Mouse (Mus musculus): Measurements from ENCODE around the gene Rgl2. TPM values are rescaled to one million over a fixed set of nuclear protein-coding genes. Genes with fewer than 3 reads are reported as not detected.
"Not testable (repeated sequence)": the region's sequence is repeated elsewhere in the genome, so short reads cannot be mapped to it uniquely, and the experiment has no call there.

The Rgl2 gene
- total RNA-seq, 2 experiments from 2014 or later: 38.2 to 44.6 TPM

DNA sequence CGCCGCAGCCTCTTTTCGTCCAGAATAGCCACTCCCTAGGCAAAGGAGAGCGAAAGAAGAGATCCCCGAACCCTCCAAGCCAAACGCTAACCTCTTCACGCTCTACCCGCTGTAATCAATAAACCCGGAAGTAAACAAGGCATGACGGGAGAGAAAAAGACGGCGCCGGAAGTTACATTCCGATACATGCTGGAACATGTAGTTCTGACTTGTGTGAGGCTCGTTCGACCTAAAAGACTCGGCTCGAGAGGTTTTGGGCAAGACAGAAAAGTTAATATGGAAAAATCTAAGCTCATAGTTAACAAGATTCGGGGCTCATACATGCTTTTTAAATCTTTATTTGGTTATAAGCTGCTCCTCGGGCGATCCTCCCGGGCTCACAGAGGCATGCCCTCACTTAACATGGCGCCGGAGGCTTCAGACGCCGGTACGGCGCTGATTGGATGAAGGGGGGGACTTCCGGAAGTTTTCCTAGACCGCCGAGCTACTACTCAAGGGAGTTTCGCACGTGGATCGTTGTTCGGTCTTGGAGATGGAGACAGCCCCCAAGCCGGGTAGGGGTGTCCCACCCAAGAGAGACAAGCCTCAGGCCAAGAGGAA is 11.0 kb downstream of the Rgl2 start, which contains the start of the genes Pfdn6 and Wdr46:
Gene Pfdn6, minus strand, starts transcription at position 138 of the 600 bp plus-strand sequence.
Gene Wdr46, plus strand, starts transcription at position 455 of the 600 bp plus-strand sequence.
- peak; percentile 71 for DNase-seq (ENCODE audit: low spot score)
- intact Hi-C loops (cut with DNase I): loop anchor here (1.0 kb wide), 1 partner anchor 15 kb away; the partner anchor contains the start of gene Vps52

DNA sequence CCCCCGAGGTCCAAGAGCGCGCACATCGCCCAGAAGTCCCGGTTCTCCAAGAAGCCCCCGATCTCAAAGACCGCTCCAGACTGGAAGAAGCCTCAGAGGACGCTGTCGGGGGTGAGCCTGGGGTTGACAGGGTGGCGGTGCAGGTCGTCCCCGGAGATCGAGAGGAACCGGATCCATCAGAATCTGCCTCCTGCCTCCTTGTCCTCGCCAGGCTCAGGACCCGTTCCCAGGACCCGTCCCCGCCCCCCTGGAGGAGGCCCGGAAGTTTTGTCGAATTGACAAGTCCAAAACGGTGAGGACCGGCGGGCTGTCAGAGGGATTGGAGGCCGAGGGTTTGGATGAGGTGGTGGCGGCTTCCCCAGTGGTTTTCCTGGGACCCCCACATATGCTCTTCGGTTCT is 11.6 kb downstream of the Rgl2 start:
- DNase-seq (ENCODE audit: low spot score): no peak
- intact Hi-C loops (cut with DNase I): loop anchor here (1.0 kb wide), 1 partner anchor 14 kb away; the partner anchor contains the start of gene Vps52

DNA sequence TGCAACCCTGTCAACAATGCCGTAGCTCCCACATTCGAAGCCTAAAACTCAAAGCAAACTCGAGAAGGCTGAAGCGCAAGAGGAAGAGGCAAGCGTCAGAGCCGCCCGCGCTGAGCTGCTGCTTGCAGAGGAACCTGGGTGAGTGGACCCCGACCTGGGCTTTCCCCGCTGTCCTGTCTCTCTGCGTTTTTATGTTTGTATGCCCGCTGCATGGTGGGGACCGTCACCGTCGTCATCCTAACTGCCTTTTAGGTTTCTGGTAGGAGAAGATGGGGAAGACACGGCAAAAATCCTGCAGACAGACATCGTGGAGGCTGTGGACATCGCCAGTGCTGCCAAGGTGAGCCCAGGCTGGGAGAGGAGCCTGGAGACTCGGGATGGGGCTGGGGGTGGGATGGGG is 12.0 kb downstream of the Rgl2 start:
- DNase-seq (ENCODE audit: low spot score): no peak
- intact Hi-C loops (cut with DNase I): no loop called here

DNA sequence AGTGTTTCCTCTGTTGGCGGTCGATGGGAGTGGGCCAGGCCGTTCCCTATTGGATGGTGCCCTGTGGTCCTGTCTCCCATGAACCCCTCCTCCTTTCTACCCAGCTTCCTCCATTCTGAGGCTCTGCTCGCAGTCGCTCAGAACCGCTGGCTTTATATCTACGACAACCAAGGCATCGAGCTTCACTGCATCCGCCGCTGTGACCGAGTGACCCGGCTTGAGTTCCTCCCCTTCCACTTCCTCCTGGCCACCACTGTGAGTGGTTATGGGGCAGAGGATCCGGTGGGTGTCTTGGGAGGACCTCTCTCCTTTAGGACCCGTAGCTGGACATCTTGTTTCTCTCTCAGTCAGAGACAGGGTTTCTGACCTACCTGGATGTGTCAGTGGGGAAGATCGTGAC is 14.1 kb downstream of the Rgl2 start:
- intact Hi-C loops (cut with DNase I): no loop called here
- no peak for DNase-seq (ENCODE audit: low spot score)

DNA sequence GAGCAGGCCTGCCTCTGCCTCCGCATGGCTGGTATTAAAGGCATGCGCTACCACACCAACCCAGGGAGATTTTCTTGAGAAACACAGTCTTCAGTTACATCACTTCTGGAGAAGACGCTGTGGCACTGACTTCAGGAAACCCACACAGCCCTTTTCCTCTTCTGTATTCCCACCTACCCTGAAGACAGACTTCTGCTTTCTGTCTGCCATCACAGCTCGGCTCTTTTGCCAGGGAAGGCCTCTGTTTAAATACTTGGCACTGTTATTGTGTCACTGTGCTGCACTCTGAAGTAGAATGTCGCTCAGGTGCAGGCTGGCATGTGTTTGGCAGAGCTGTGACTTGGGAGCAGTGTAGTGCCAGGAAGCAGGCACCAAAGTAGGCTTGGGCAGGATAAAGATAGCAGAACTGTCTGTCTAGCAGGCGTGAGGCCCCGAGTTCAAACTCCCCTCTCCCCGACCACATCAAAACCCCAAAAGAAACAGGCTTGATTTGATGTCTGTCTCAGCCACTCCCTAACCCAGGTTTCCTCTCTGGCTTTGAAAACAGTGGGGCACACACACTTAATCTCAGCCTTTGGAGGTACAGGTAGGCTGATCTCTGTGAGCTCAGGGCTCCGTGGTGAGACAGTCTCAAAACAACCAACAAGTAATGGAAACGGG is 18.2 kb downstream of the Rgl2 start:
- intact Hi-C loops (cut with DNase I): no loop called here
- no peak for DNase-seq (ENCODE audit: low spot score)

DNA sequence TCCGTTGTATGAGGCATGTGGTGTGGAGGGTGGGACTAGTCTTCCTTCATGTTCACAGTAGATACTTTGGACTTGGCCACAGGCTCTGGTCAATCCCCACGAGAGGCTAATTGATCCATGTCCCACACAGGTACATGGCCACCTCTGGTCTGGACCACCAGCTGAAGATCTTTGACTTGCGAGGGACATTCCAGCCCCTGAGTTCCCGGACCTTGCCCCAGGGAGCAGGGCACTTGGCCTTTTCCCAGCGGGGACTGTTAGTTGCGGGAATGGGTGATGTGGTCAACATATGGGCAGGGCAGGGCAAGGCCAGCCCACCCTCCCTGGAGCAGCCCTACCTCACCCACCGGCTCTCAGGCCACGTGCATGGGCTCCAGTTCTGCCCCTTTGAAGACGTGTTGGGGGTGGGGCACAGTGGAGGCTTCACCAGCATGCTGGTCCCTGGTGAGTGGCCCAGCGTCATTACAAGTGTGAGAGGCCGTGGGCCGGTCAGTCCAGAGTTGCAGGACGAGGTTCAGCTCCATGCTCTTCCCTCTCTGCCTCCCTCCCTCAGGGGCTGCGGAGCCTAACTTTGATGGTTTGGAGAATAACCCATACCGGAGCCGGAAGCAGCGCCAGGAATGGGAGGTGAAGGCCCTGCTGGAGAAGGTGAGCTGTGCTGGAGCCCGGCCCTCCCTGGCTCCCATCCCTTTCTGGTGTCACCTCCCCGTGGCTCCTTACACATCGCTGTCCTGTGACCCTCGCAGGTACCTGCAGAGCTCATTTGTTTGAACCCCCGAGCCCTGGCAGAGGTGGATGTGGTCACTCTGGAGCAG is 19.0 kb downstream of the Rgl2 start:
- DNase-seq (ENCODE audit: low spot score): no peak
- intact Hi-C loops (cut with DNase I): no loop called here

DNA sequence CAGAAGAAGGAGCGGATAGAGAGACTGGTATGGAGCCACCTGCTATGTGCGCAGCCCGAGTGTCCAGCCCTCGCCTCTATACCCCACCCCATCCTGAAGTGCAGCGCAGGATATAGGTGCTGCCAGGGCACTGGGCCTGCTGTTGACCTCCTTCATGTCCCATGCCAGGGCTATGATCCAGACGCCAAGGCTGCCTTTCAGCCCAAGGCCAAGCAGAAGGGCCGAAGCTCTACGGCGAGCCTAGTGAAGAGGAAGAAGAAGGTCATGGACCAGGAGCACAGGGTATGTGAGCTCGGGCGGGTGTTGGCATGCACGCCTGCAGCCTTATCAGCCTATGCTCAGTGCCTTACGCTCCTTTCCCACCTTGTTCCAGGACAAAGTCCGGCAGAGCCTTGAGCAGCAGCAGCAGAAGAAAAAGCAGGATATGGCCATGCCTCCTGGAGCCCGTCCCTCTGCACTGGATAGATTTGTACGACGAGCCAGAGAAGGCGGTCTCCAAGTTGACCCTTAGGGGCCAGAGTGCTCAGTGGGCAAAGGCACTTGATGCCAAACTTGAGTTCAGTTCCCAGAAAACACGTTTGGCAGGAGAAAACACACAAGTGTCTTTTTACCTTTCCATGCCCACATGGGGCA is 19.7 kb downstream of the Rgl2 start:
- DNase-seq (ENCODE audit: low spot score): no peak
- intact Hi-C loops (cut with DNase I): no loop called here

DNA sequence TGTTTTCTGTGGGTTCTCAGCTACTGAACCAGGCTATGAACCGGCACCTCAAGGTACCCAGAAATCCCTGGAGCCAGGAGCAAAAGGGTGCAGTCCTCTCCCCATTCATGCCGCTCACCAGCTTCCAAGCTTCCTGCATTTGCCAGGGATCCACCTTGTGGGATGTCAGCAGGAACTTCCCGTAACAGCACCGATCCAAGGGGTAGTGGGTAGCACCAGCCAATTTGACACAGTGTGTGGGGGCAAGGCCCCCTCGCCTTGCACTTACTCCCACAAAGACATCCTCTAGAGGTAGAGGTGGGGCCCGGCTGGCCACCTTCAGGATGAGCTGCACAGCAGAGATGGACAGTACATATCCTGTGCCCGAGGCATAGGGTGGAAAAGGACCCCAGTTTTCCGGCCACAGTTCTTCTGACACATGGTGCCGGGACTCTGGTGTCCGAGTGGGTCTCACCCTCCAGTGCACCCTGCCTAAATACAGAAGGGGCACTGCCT is 20.8 kb downstream of the Rgl2 start:
- DNase-seq (ENCODE audit: low spot score): no peak
- intact Hi-C loops (cut with DNase I): no loop called here

DNA sequence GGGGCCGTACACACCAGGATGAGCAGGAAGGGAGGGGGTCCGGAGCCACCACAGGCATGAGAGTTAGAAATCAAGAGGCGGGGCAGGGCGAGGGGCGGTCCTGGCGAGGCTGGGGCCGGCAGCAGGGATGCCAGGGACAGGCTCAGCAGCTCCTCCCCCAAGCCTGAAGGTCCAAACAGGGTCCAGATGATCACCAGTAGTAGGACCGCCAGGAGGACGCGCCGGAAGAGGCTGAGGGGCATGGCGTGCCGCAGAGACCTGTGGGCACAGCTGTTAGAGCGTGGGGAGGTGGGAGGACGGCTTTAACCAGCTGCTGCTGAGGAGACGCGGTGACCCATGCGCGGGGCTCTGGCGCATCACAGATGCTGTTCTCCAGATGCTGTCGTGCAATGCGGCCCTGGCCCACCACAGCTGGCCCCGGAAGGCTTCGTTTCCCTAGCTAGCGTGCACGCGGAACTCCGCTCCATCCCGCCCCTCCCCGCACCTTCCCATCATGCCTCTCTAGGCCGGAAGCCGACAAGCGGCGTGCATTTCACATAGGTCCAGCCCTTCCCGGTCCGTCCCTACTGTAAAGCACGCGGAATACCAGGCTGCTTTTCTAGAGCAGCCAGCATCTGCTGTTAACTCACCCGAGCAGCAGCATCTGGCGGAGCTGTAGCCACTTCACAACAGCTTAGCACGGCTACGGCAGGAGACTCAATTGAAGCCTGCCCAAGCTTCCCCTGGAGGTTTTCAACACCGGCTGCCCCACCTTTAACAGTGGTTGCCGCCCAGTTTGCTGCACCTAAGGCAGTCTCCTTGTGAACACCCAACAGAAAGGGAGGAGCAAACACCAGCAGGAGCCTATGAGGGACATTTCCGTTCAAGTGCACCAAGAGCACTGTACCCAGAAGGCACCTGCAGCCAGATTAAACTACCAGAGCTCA is 21.9 kb downstream of the Rgl2 start, which contains the start of gene B3galt4:
Gene B3galt4, minus strand, starts transcription at position 468 of the 926 bp plus-strand sequence.
- intact Hi-C loops (cut with DNase I): no loop called here
- DNase-seq (ENCODE audit: low spot score): peak; percentile 54

DNA sequence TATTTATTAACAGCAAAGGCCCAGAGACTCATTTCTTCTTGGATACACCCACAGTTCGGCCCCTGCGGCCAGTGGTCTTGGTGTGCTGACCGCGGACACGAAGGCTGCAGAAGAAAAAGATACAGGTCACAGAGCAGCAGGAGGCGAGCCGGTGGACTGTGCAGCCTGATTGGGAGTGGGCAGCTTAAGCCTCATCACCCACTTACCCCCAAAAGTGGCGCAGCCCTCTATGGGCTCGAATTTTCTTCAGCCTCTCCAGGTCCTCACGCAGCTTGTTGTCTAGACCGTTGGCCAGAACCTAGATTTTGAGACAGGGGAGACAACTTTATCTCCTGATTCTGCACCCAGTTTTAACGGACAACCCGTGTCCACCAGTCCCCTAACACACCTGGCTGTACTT is 22.7 kb downstream of the Rgl2 start:
- DNase-seq (ENCODE audit: low spot score); intact Hi-C loops (cut with DNase I): not testable (repeated sequence)

DNA sequence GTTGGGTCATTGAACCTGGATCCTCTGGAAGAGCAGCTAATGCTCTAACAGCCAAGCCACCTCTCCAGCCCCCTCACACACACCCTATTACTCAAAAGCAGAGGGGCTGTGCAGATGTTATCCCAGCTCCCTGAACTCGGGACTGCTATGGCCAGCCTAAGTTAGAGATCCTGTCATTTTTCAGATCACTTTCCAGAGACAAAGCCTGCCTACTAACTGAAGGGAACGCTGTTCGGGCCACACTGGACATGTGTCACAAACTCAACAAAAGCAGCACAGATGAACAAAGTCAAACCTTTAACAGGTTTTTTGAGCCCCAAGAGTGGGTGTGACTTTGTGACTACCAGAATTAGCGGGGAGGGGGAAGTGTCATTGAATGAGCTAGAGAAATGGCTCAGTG is 23.5 kb downstream of the Rgl2 start:
- DNase-seq (ENCODE audit: low spot score): no peak
- intact Hi-C loops (cut with DNase I): no loop called here

DNA sequence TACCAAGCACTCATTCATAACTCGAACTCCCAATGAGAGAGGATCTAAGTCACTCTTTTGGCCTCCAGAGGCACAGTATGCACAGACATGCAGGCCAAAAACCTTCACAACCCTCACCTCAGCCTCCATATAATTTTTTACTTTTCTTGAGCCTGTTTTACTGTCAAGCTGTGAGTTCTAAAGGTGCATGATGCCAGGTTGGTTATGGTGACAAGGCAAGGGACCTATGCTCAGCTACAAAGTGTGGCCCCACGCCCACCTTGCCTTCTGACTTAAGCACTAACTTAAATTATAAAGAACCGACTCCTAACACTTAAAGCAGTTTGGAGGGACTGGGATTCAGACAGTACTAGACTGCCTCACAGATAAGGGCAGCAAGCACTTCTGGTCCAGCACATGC is 24.0 kb downstream of the Rgl2 start:
- intact Hi-C loops (cut with DNase I): no loop called here
- DNase-seq (ENCODE audit: low spot score): no peak

DNA sequence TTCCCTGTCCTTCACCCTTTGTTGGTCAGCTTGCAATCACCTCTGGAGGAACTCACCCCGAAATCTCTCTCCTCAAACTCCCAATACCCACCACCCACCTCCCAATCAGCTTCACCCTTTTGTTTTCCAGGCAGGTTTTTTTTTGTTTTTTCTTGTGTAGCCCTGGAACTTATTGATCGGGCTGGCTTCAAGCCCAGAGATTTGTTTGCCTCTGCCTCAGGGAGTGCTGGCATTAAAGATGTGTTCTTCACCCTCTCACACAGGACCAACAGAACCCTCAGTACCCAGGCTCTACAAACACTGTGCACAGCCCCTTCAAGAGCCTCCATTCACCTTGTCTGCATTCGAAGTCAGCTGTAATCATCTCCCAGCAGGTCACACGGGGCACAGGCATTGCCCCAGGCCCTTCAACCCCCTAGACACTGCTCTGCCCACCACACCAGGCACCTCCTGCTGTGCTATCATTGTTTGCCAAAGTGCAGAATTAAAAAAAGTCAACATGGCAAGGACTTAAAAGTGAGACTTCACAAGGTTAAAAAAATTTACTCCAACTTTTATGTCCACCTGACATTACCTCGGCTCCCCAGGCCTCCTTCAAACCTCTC is 24.7 kb downstream of the Rgl2 start:
- intact Hi-C loops (cut with DNase I): no loop called here
- DNase-seq (ENCODE audit: low spot score): no peak

DNA sequence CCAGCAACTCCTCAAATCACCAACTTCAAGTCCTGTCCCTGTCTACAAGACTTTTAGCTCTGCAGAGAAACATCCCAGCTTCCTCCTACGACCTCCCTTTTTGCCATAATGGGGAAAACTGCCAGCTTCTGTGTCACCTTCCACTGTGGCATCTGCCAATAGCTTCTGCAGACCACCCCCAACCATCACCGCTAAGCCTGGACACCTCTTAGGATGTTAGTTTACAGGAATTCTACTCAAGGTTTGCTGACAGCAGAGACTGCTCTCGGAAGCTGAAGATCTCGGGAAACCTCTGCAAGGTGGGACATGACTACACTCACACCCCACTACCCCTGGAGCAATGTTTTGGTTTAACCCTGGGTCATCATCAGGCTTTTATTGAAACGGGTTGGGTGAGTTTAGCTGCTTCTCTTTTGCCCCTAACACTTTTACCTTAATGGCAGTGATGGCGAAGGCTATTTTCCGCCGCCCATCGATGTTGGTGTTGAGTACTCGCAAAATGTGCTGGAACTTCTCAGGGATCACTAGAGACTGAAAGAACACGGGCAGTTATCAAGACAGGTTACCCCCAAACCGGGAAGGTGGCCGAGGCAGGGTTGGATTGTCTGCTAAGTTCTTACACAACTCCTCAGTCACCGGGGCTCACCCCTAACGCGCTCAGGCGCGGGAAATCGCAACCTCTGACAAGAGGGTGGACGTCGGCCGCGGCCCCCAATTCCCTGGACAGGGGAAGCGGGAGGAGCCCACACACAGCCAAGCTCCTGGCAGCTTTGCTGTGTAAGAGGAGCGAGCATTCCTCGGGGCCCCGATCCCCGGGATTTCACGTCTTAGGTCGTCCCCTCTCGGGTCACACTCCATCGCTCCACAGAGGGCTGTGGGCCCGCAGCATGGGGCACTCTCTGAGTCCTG is 25.6 kb downstream of the Rgl2 start:
- intact Hi-C loops (cut with DNase I): loop anchor here (1.0 to 5.0 kb wide), 2 partner anchors 15 to 1397 kb away; partner anchors contain the start of genes Pfdn6 and Wdr46
- DNase-seq (ENCODE audit: low spot score): no peak

DNA sequence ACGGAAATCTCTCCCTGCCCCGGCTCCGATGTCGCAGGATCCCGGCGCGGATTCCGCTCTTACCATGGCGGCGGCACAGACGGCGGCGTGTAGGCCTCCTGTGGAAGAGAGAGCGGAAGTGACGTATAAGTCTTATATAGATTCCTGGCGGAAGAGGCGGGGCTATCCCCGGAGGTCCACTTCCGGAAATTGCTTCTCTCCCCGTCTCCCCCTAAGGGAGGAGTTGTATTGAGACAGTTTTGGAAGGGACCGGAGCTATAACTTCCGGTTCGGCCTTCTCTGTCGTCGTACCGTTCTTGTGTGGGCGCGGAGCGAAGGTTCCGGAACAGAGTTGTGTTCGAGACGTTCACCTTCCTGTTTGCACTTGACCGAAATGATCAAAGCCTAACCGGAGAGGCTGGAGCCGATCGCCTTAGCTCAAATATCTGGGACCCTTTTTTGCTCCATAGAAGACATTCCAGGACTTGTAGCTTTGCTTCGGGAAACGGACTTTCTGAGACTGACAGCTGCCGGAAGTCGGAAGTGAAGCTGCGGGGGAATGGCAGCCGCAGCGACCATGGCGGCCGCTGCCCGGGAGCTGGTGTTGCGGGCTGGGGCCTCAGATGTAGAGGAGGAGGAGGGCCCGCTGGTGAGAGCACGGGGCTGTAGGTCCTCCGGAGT is 26.3 kb downstream of the Rgl2 start, which contains the start of the genes Vps52 and Rps18:
Gene Vps52, plus strand, starts transcription at position 258 of the 660 bp plus-strand sequence.
Gene Rps18, minus strand, starts transcription at position 447 of the 660 bp plus-strand sequence.
- intact Hi-C loops (cut with DNase I): loop anchor here (1.0 to 5.0 kb wide), 2 partner anchors 15 to 1397 kb away; partner anchors contain the start of genes Pfdn6 and Wdr46
- peak; percentile 92 for DNase-seq (ENCODE audit: low spot score)

DNA sequence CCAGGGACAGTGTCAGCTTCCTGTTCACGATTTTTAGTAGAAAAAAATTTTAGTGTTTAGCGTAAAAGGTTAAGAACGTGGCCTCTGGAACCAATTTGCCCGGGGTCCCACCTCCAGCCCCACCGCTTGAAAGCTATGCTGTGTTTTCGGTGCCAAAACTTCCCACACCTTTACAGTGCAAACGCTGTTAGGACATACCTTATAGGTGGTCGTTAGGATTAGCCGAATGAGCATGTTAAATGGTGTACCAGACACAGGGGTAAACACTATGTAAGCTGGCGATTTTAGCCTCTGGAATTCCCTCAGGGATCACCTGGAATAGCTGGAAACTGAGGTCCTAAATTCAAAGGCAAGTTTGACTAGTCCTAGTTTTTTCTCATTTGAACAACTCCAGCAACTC is 27.0 kb downstream of the Rgl2 start:
- DNase-seq (ENCODE audit: low spot score): no peak
- intact Hi-C loops (cut with DNase I): loop anchor here (5.0 kb wide), 1 partner anchor 1396 kb away; no protein-coding TSS in a partner anchor

DNA sequence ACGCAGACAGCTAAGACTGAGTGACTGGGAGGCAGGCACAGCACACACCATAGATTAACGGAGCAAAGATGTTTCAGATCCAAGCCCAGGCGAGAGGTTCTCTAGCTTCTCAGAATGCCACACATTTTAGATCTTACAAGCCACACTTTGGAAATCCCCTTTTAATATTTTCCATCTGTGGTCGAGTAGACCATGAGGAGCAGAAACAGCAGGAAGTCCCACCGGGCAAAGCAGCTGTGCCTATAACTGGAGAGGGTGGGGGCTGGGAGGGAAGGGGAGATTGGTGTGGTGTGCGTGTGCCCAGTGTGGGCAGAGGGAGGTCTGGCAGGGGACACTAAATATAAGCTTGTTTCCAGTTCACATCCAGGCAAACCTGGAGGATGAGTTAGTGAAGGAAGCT is 28.1 kb downstream of the Rgl2 start:
- intact Hi-C loops (cut with DNase I): loop anchor here (1.0 to 5.0 kb wide), 2 partner anchors 64 to 1395 kb away; no protein-coding TSS in a partner anchor
- DNase-seq (ENCODE audit: low spot score): no peak

Data from heart, postnatal 25 days (tissue).